Mouse (Mus musculus): ENCODE measurements around the gene 2010111I01Rik. TPM values are rescaled to one million over a fixed set of nuclear protein-coding genes. Genes with fewer than 3 reads are reported as not detected.

The 2010111I01Rik gene
- total RNA-seq, 1 experiment = 58.3 TPM

DNA sequence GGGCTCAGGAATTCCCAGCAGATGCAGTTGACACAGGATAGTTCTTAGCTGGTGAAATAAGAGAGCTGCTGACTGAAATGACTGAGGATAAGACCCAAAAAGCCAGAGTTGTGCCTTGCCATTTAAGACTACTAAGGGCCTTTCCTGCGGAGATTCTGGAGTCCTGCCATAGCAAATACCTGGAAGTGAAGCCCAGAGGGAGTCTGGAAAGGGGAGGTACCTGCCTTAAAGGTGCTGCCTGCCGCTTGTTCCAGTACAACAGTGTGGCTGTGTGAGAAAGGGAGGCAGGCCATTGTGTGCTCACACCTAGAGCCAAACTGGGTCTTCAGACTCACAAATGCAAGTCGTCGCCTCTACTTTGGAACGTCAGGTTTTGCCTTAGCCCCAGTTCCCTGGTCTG lies 305.5 kb downstream of the 2010111I01Rik start:
- Histone ChIP-seq H3K27ac (ENCODE audit: insufficient read depth, low read depth, low read length, poor library complexity, severe bottlenecking) (peak overlapping the region; percentile 66; the same call in 1 of the 2 replicates), H3K4me3 (ENCODE audit: insufficient read depth in 1 of 2, low read depth in 1 of 2, low read length in 2 of 2, poor library complexity in 1 of 2, severe bottlenecking in 1 of 2) (peak overlapping the region; percentile 29 to 45), H3K9ac (ENCODE audit: insufficient read depth, low read depth, low read length, poor library complexity, severe bottlenecking) (0 out of 2 replicates have a peak overlapping the region, but pooled peaks have one; percentile 11), H3K4me1 (ENCODE audit: control insufficient read depth in 2 of 2, insufficient read depth in 2 of 2, low read length in 2 of 2, poor library complexity in 1 of 2) (peaks cover 4 to 7% of the 10 kb centered on the region in 2 experiments; a peak in 3 of 4 replicates), H3K36me3 (ENCODE audit: control insufficient read depth, insufficient read depth, low read length, poor library complexity, severe bottlenecking) (no peaks in the 10 kb centered on the region), H3K9me3 (ENCODE audit: control insufficient read depth, insufficient read depth, low read depth, low read length) (no peaks in the 10 kb centered on the region)
- no peak for DNase-seq (ENCODE audit: low read depth, low spot score)
- TF ChIP-seq ZNF384 (IDR thresholded peaks at IDR 0.05; ENCODE audit: low read depth, low read length) (no peak), ZC3H11A (IDR thresholded peaks at IDR 0.05; ENCODE audit: borderline replicate concordance, low read depth, low read length) (no peak), HCFC1 (IDR thresholded peaks at IDR 0.05; ENCODE audit: borderline replicate concordance, insufficient read depth, low read length) (no peak), MAFK (IDR thresholded peaks at IDR 0.05; ENCODE audit: insufficient read depth, low read depth, low read length) (no peak), CHD2 (IDR thresholded peaks at IDR 0.05; ENCODE audit: low read depth, low read length) (no peak)
- in situ Hi-C loops (cut with MboI; ENCODE audit: low sequenced_read_pairs in 2 of 2, unreplicated experiment in 2 of 2) = no loop called here

DNA sequence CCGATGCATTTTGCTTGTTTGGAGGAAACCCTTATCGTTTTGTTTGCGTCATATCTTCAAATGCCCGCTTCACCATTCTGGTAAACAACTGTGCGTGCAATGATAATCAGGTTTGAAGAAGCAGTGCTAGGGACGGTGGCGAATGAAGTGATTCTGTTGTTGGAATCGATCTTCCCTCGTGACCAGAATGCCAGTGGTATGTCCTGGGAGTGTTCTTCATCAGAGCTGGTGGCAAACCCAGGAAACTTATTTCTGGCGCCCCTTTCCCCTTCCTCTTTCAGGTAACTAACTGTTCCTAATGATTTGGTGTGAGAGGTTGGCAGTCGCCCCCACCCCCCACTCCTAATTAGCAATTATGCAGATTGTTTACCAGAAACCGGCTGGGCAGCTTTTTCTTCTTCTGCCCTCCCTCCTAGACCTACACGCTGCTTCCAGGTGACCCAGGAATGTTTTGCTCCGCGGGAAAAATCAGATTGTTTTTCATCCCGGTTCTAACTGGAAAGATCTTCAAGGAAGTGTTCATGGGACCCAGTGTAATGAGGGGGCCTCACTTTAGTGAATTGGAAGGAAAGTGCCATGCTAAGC lies 307.4 kb downstream of the 2010111I01Rik start:
- Histone ChIP-seq H3K4me1 (ENCODE audit: control insufficient read depth in 2 of 2, insufficient read depth in 2 of 2, low read length in 2 of 2, poor library complexity in 1 of 2) (peaks cover 6 to 12% of the 10 kb centered on the region in 2 experiments), H3K9ac (ENCODE audit: insufficient read depth, low read depth, low read length, poor library complexity, severe bottlenecking) (peak overlapping the region; percentile 76), H3K4me3 (ENCODE audit: insufficient read depth in 1 of 2, low read depth in 1 of 2, low read length in 2 of 2, poor library complexity in 1 of 2, severe bottlenecking in 1 of 2) (peak overlapping the region; percentile 57 to 73), H3K9me3 (ENCODE audit: control insufficient read depth, insufficient read depth, low read depth, low read length) (no peaks in the 10 kb centered on the region), H3K36me3 (ENCODE audit: control insufficient read depth, insufficient read depth, low read length, poor library complexity, severe bottlenecking) (peaks cover 3% of the 10 kb centered on the region; the same call in 1 of the 2 replicates), H3K27ac (ENCODE audit: insufficient read depth, low read depth, low read length, poor library complexity, severe bottlenecking) (peak overlapping the region; percentile 96)
- in situ Hi-C loops (cut with MboI; ENCODE audit: low sequenced_read_pairs in 2 of 2, unreplicated experiment in 2 of 2) = no loop called here
- DNase-seq (ENCODE audit: low read depth, low spot score) = no peak
- TF ChIP-seq ZC3H11A (IDR thresholded peaks at IDR 0.05; ENCODE audit: borderline replicate concordance, low read depth, low read length) = no peak
- peak; percentile 61; the same call in 1 of the 2 replicates for TF ChIP-seq CHD2 (IDR thresholded peaks at IDR 0.05; ENCODE audit: low read depth, low read length)
- TF ChIP-seq MAFK (IDR thresholded peaks at IDR 0.05; ENCODE audit: insufficient read depth, low read depth, low read length) = no peak

DNA sequence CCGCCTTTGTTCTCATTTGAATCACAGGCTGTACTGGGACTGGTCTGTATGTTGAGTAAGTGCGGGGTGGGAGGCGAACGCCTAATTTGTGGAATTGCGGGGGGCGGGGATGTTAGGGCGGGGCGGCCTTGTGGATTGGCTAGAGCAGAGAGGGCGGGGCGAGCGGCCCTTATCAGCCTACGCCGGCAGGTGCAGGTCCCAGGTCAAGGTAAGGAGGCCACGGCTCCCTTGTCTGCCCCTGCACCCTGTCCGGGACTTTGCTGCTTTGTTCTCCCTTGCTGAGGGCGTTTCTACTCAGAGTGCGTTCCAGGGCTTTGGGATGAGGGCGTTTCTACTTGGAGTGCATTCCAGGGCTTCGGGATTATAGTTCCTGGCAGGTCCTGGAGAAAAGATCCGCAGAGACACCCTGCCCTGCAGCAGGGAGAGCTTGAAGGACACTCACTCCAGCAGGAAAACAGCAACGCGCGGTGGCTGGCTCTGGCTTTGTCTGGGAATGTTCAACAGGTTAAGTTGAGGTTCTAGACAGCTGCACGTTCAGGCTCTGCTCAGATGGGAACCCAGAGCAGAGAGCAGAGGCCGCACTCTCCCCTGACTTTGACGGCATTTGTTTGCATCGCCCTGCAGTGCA lies 308.0 kb downstream of the 2010111I01Rik start:
- peaks cover 6 to 15% of the 10 kb centered on the region in 2 experiments for H3K4me1 ChIP-seq (ENCODE audit: control insufficient read depth in 2 of 2, insufficient read depth in 2 of 2, low read length in 2 of 2, poor library complexity in 1 of 2)

GRCm38 (mm10) chr13:63273859-63274258 lies 309.2 kb downstream of the 2010111I01Rik start:
- DNase-seq (ENCODE audit: low read depth, low spot score) = no peak
- H3K4me3 ChIP-seq (ENCODE audit: insufficient read depth in 1 of 2, low read depth in 1 of 2, low read length in 2 of 2, poor library complexity in 1 of 2, severe bottlenecking in 1 of 2) = peak overlapping the region; percentile 51 to 73
- H3K9me3 ChIP-seq (ENCODE audit: control insufficient read depth, insufficient read depth, low read depth, low read length) = no peaks in the 10 kb centered on the region
- in situ Hi-C loops (cut with MboI; ENCODE audit: low sequenced_read_pairs in 2 of 2, unreplicated experiment in 2 of 2) = no loop called here
- no peak for TF ChIP-seq ZNF384 (IDR thresholded peaks at IDR 0.05; ENCODE audit: low read depth, low read length)
- no peak for TF ChIP-seq MAFK (IDR thresholded peaks at IDR 0.05; ENCODE audit: insufficient read depth, low read depth, low read length)
- 0 out of 2 replicates have a peak, but pooled peaks have one; percentile 27 for TF ChIP-seq HCFC1 (IDR thresholded peaks at IDR 0.05; ENCODE audit: borderline replicate concordance, insufficient read depth, low read length)
- TF ChIP-seq ZC3H11A (IDR thresholded peaks at IDR 0.05; ENCODE audit: borderline replicate concordance, low read depth, low read length) = no peak
- peak overlapping the region; percentile 51 for H3K27ac ChIP-seq (ENCODE audit: insufficient read depth, low read depth, low read length, poor library complexity, severe bottlenecking)
- H3K36me3 ChIP-seq (ENCODE audit: control insufficient read depth, insufficient read depth, low read length, poor library complexity, severe bottlenecking) = peaks cover 3% of the 10 kb centered on the region; the same call in 1 of the 2 replicates
- H3K4me1 ChIP-seq (ENCODE audit: control insufficient read depth in 2 of 2, insufficient read depth in 2 of 2, low read length in 2 of 2, poor library complexity in 1 of 2) = peaks cover 2 to 18% of the 10 kb centered on the region in 2 experiments
- peak overlapping the region; percentile 57 for H3K9ac ChIP-seq (ENCODE audit: insufficient read depth, low read depth, low read length, poor library complexity, severe bottlenecking)

More for the DNA sequence above, 308.0 kb downstream of the 2010111I01Rik start:
- in situ Hi-C loops (cut with MboI; ENCODE audit: low sequenced_read_pairs in 2 of 2, unreplicated experiment in 2 of 2) = no loop called here
- TF ChIP-seq ZNF384 (IDR thresholded peaks at IDR 0.05; ENCODE audit: low read depth, low read length) (no peak), MAFK (IDR thresholded peaks at IDR 0.05; ENCODE audit: insufficient read depth, low read depth, low read length) (no peak), HCFC1 (IDR thresholded peaks at IDR 0.05; ENCODE audit: borderline replicate concordance, insufficient read depth, low read length) (no peak), ZC3H11A (IDR thresholded peaks at IDR 0.05; ENCODE audit: borderline replicate concordance, low read depth, low read length) (no peak), CHD2 (IDR thresholded peaks at IDR 0.05; ENCODE audit: low read depth, low read length) (no peak)
- Histone ChIP-seq H3K4me3 (ENCODE audit: insufficient read depth in 1 of 2, low read depth in 1 of 2, low read length in 2 of 2, poor library complexity in 1 of 2, severe bottlenecking in 1 of 2) (peak overlapping the region; percentile 73 to 75), H3K27ac (ENCODE audit: insufficient read depth, low read depth, low read length, poor library complexity, severe bottlenecking) (peak overlapping the region; percentile 96), H3K9me3 (ENCODE audit: control insufficient read depth, insufficient read depth, low read depth, low read length) (no peaks in the 10 kb centered on the region), H3K9ac (ENCODE audit: insufficient read depth, low read depth, low read length, poor library complexity, severe bottlenecking) (peak overlapping the region; percentile 79), H3K36me3 (ENCODE audit: control insufficient read depth, insufficient read depth, low read length, poor library complexity, severe bottlenecking) (peaks cover 3% of the 10 kb centered on the region; the same call in 1 of the 2 replicates)
- peak; percentile 96 for DNase-seq (ENCODE audit: low read depth, low spot score)
